Mouse (Mus musculus) midbrain, postnatal 0 days (tissue): Measurements from ENCODE around the gene Rnf180. TPM values are rescaled to one million over a fixed set of nuclear protein-coding genes. Genes with fewer than 3 reads are reported as not detected.

Source experiments
- ATAC-seq: fragments of 200-750 bp; cut with Nextera tagmentation; 2 replicates; pipeline ENCODE4 v1.8.0; 2017; ENCODE audit warnings: moderate number of reproducible peaks, mild to moderate bottlenecking, moderate TSS enrichment, moderate library complexity; ENCODE audit not compliant: low FRiP score
- DNase-seq: peaks from one replicate; pipeline ENCODE4 v3.0.0-alpha.2; 2015; ENCODE audit warnings: low spot score
- H3K27ac ChIP-seq: fragments of 300-500 bp; sonication (generic); 2 replicates; pipeline ENCODE4 v1.5.1; 2014; ENCODE audit warnings: low read depth, mild to moderate bottlenecking, low read length, mixed read lengths
- H3K27me3 ChIP-seq: fragments of 300-500 bp; sonication (generic); 2 replicates; pipeline ENCODE4 v1.6.1; 2014; ENCODE audit warnings: low read length, control low read depth, mixed read lengths; ENCODE audit not compliant: insufficient read depth
- H3K36me3 ChIP-seq: fragments of 300-500 bp; sonication (generic); 2 replicates; pipeline ENCODE4 v1.6.1; 2014; ENCODE audit warnings: low read length, control low read depth, mixed read lengths; ENCODE audit not compliant: insufficient read depth
- H3K4me1 ChIP-seq: fragments of 300-500 bp; sonication (generic); 2 replicates; pipeline ENCODE4 v1.6.1; 2014; ENCODE audit warnings: mild to moderate bottlenecking, control low read depth, antibody characterized with exemption, low read length, mixed read lengths; ENCODE audit not compliant: insufficient read depth
- H3K4me2 ChIP-seq: fragments of 300-500 bp; sonication (generic); 2 replicates; pipeline ENCODE4 v1.6.1; 2014; ENCODE audit warnings: low read depth, mild to moderate bottlenecking, low read length, mixed read lengths; ENCODE audit not compliant: poor library complexity, severe bottlenecking
- H3K4me3 ChIP-seq: fragments of 300-500 bp; sonication (generic); 2 replicates; pipeline ENCODE4 v1.5.1; 2014; ENCODE audit warnings: low read depth, mild to moderate bottlenecking, low read length, moderate library complexity
- H3K9ac ChIP-seq: fragments of 300-500 bp; sonication (generic); replicated peaks from 2 replicates; pipeline ENCODE4 v1.6.1; 2014; ENCODE audit warnings: mild to moderate bottlenecking, low read length, moderate library complexity, mixed read lengths; ENCODE audit not compliant: poor library complexity, severe bottlenecking
- H3K9me3 ChIP-seq: fragments of 300-500 bp; sonication (generic); 2 replicates; pipeline ENCODE4 v1.6.1; 2016; ENCODE audit warnings: low read length, control low read depth
- CTCF ChIP-seq: IDR thresholded peaks from 2 replicates; pipeline ENCODE4 v1.5.1; 2016; ENCODE audit warnings: antibody characterized with exemption, mild to moderate bottlenecking
- WGBS: fragments of 180-500 bp; shearing (Covaris S2); extraction: QIAGEN DNeasy Blood & Tissue Kit; methylation state at CpG from one replicate; pipeline ENCODE4 v1.1.7; 2014; 5-methylcytosine and 5-hydroxymethylcytosine counted together
- polyA plus RNA-seq: library from polyadenylated mRNA; unstranded; fragments of >200 nt; fragmentation: Nextera tagmentation; extraction: Ambion mirVana; gene quantifications from 2 replicates; pipeline ENCODE4 v1.2.1, GENCODE M21; 2015
- total RNA-seq: library from RNA; depleted of rRNA; stranded (reverse); fragments of >200 nt; gene quantifications from 2 replicates; pipeline ENCODE4 v1.2.3, GENCODE M21; 2014

Gene Rnf180
- total and polyA plus RNA-seq, 2 experiments from 2014 or later: 34.4 to 42.7 TPM

- no peak overlapping the region for H3K9ac ChIP-seq
- no peaks in the 10 kb centered on the region for H3K9me3 ChIP-seq
- no peak for TF ChIP-seq CTCF
- 80% methylated on average over 5 of the region's 6 CpGs for WGBS
- DNase-seq (no peak), ATAC-seq (no peak)
- H3K4me3 ChIP-seq: no peak overlapping the region
- no peak overlapping the region for H3K27ac ChIP-seq
- no peaks in the 10 kb centered on the region for H3K27me3 ChIP-seq
- no peaks in the 10 kb centered on the region for H3K4me1 ChIP-seq
- H3K4me2 ChIP-seq: no peak overlapping the region
- no peaks in the 10 kb centered on the region for H3K36me3 ChIP-seq
Measured at GRCm38 (mm10) chr13:105165441-105165840, 129.2 kb downstream of the Rnf180 start.

- H3K27ac ChIP-seq: no peak overlapping the region
- H3K9ac ChIP-seq: no peak overlapping the region
- no peaks in the 10 kb centered on the region for H3K36me3 ChIP-seq
- no peaks in the 10 kb centered on the region for H3K27me3 ChIP-seq
- 58% methylated on average over 4 of the region's 4 CpGs for WGBS
- ATAC-seq (no peak), DNase-seq (peak; percentile 16)
- H3K4me3 ChIP-seq: no peak overlapping the region
- peak; percentile 53 for TF ChIP-seq CTCF
- H3K9me3 ChIP-seq: no peaks in the 10 kb centered on the region
- no peak overlapping the region for H3K4me2 ChIP-seq
- H3K4me1 ChIP-seq: no peaks in the 10 kb centered on the region
Measured at GRCm38 (mm10) chr13:105153955-105154354, 140.7 kb downstream of the Rnf180 start.

- WGBS: 87% methylated on average over 3 of the region's 3 CpGs
- TF ChIP-seq CTCF: no peak
- no peak overlapping the region for H3K27ac ChIP-seq
Measured at GRCm38 (mm10) chr13:105150006-105150405, 144.6 kb downstream of the Rnf180 start.

GRCm38 (mm10) chr13:105147795-105148418 lies 146.7 kb downstream of the Rnf180 start:
- TF ChIP-seq CTCF: peak; percentile 13; the same call in 1 of the 2 replicates
- WGBS: 46% methylated on average over 4 of the region's 4 CpGs
- no peaks in the 10 kb centered on the region for H3K27me3 ChIP-seq
- H3K4me1 ChIP-seq: no peaks in the 10 kb centered on the region
- no peak overlapping the region for H3K4me2 ChIP-seq
- ATAC-seq (no peak), DNase-seq (no peak)
- H3K9me3 ChIP-seq: no peaks in the 10 kb centered on the region
- no peak overlapping the region for H3K4me3 ChIP-seq
- no peaks in the 10 kb centered on the region for H3K36me3 ChIP-seq
- no peak overlapping the region for H3K27ac ChIP-seq
- H3K9ac ChIP-seq: no peak overlapping the region

More at GRCm38 (mm10) chr13:105150006-105150405, 144.6 kb downstream of the Rnf180 start:
- H3K27me3 ChIP-seq: no peaks in the 10 kb centered on the region
- H3K4me2 ChIP-seq: no peak overlapping the region
- H3K4me1 ChIP-seq: no peaks in the 10 kb centered on the region
- H3K9ac ChIP-seq: no peak overlapping the region
- no peaks in the 10 kb centered on the region for H3K9me3 ChIP-seq
- DNase-seq (no peak), ATAC-seq (no peak)
- no peak overlapping the region for H3K4me3 ChIP-seq
- H3K36me3 ChIP-seq: no peaks in the 10 kb centered on the region

- Histone ChIP-seq H3K4me2 (no peak overlapping the region), H3K9ac (no peak overlapping the region), H3K27me3 (no peaks in the 10 kb centered on the region), H3K4me1 (no peaks in the 10 kb centered on the region), H3K27ac (no peak overlapping the region), H3K4me3 (no peak overlapping the region), H3K36me3 (no peaks in the 10 kb centered on the region), H3K9me3 (no peaks in the 10 kb centered on the region)
- TF ChIP-seq CTCF: no peak
- WGBS: 59% methylated on average over 1 of the region's 1 CpGs
- ATAC-seq (no peak), DNase-seq (no peak)
Measured at GRCm38 (mm10) chr13:105146827-105147226, 147.8 kb downstream of the Rnf180 start.

GRCm38 (mm10) chr13:105139881-105140280 lies 154.7 kb downstream of the Rnf180 start:
- Histone ChIP-seq H3K4me2 (no peak overlapping the region), H3K4me1 (no peaks in the 10 kb centered on the region), H3K27ac (no peak overlapping the region), H3K36me3 (no peaks in the 10 kb centered on the region), H3K4me3 (no peak overlapping the region), H3K9ac (no peak overlapping the region), H3K9me3 (no peaks in the 10 kb centered on the region), H3K27me3 (no peaks in the 10 kb centered on the region)
- DNase-seq: no peak
- no peak for TF ChIP-seq CTCF
- ATAC-seq: no peak
- WGBS: 81% methylated on average over 4 of the region's 4 CpGs
